Mouse (Mus musculus) embryo, embryonic 10 days (tissue): ENCODE measurements around the gene Slc30a1.
A peak's percentile ranks its signal among the peaks of the same experiment; 100 is the strongest.

Experiments used
- DNase-seq: peaks from one replicate; pipeline ENCODE4 v3.0.0-alpha.2; 2015; ENCODE audit warnings: low spot score

The Slc30a1 gene

GRCm38 (mm10) chr1:191896806-191897552 is 9.6 kb upstream of the Slc30a1 start:
- peak; percentile 37 for DNase-seq

DNA sequence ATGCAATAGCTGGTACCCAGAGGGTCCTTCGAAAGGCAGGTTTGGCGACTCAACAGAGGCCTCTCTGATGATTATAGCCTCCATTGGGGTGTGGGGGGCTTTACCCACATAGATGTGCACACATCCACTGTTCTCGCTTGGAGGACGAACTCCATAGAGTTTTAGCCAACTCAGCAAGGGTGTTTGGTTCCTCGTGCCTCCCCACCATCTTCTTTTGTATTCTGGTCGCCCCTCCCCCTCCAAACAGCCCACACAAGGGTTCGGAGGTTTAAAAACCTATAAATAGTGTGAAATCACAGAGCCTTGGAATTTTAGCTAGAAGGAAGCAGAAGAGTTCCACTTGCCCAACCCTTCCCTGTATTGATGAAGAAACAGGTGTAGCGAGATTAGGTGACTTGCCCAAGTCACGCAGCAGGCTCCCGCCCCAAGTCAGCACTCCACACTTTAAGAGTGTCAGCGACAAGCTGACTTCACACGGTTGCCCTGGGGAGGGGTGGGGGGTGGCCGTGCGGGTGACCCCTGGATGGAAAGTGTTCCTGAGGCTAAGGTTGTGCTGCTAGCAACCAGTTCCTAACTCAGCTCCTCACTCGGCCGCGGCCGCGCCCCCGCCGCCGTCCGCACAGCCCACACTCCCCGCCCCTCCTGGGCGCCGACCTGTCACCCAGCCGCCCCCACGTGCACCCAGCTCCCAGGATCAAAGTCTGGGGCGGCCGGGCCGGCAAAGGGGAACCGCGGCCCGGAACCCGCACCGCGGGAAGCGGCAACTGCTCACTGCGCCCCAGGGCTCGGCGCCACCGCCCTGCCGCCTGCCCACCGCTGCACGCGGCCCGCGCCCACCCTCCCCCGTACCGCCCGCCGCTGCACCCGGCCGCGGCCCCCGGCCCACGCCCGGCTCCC is 682 bp upstream of the Slc30a1 start:
- peak; percentile 55 for DNase-seq

GRCm38 (mm10) chr1:191907431-191907810 is 854 bp downstream of the Slc30a1 start:
- peak; percentile 78 for DNase-seq

DNA sequence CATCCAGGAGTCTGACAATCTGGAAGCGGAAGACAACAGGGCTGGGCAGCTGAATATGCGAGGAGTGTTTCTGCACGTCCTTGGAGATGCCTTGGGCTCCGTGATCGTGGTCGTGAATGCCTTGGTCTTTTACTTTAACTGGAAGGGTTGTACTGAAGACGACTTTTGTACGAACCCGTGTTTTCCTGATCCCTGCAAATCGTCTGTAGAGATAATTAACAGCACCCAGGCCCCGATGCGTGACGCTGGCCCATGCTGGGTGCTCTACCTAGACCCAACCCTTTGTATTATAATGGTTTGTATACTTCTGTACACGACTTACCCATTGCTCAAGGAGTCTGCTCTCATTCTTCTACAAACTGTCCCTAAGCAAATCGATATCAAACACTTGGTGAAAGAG is 2.3 kb downstream of the Slc30a1 start:
- no peak for DNase-seq

DNA sequence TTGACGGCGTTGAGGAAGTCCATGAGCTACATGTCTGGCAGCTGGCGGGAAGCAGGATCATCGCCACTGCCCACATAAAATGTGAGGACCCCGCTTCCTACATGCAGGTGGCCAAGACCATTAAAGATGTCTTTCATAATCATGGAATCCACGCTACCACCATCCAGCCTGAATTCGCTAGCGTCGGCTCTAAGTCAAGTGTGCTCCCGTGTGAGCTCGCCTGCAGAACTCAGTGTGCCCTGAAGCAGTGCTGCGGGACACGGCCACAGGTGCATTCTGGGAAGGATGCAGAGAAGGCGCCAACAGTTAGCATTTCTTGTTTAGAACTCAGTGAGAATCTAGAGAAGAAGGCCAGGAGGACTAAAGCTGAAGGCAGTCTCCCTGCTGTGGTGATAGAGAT is 2.7 kb downstream of the Slc30a1 start:
- DNase-seq = no peak

DNA sequence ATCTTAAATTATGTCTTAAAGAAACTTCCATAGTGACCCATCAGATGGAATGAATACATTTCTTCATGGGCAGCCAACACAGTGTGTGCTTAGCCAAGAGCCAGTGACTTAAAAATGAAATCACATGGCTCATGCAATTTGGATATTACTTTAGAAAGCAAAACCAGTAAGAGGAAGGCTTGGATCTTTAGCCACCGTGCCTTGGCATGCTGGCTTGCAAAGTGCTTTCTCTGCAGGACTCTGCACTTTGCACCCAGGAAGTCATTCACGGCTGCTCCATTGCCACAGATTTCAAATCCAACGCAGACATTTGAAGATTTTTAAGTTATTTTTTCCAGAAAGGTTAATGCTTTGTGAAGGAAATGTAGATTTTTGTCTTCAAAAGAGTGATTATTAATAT is 4.1 kb downstream of the Slc30a1 start:
- no peak for DNase-seq

DNA sequence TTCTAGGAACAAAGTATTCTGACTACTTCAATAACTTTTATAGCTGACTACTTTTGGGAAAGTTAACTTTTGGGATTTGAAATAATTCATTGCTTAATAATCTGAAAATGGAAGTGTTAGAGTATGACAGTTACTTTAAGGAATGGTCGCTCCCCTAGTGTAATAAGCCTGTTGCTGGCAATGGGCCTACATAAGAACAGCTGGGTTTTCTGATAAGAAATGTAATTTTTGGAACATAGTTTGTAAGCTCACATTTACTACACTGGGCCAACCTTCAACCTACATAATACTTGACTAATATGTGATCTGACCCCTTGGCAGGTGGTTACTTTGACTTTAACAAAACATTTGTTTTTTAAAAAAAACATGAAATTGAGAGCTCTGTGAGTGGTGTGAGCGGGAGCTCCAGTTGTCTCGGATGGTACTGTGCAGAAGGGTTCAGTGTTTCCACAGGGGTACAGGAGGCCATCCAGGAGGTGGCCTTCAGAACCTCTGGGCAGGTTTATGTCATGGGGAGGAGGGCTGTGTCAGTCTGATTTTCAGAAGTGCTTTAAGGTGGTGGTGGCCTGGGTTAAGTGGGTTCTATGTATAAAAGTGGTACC is 4.6 kb downstream of the Slc30a1 start:
- DNase-seq = no peak

- DNase-seq = no peak
These were observed 8.1 kb downstream of the Slc30a1 start for GRCm38 (mm10) chr1:191914647-191915046.

DNA sequence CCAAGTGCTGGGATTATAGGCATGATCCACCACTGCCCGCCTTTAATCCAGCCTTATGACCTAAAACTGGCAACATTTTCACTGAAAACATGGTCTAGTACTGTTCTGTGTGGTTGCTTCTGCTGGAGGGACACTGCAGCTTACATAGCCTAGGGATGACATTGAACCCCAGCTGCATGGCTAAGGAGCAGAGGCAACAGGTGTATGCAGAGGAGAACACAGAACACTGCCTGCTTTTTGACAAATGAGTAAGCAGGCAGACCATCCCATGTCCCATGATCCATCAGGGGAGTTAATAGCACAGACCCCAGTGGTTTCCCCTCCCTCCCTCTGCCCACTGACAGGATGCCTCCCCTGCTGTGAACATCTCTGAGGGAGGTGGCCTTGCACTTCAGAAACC is 9.0 kb downstream of the Slc30a1 start:
- DNase-seq = no peak

- DNase-seq = no peak
These were observed 10.3 kb downstream of the Slc30a1 start for GRCm38 (mm10) chr1:191916876-191917275.

DNA sequence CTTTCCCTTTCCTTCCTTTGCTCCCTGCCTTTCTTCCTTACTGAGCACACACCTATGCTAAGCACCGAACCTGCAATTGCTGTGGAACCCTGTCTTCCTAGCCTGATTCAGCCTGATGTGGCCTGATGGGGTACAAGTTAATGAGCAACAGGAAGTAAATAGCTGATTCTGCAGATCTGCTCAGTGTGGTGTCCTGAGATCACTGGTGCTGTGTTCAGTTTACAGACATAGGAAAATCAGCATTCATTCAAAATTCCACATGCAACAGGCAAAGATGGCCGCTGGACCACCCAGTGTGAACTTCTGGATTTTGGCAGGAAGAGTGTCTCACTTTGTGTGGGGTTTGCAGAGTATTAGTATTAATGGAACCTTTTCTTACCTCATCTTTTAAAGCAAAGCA is 12.8 kb downstream of the Slc30a1 start:
- no peak for DNase-seq

- DNase-seq = no peak
These were observed 15.1 kb downstream of the Slc30a1 start for GRCm38 (mm10) chr1:191921701-191922100.

GRCm38 (mm10) chr1:191925496-191925895 is 18.9 kb downstream of the Slc30a1 start:
- DNase-seq = no peak

DNA sequence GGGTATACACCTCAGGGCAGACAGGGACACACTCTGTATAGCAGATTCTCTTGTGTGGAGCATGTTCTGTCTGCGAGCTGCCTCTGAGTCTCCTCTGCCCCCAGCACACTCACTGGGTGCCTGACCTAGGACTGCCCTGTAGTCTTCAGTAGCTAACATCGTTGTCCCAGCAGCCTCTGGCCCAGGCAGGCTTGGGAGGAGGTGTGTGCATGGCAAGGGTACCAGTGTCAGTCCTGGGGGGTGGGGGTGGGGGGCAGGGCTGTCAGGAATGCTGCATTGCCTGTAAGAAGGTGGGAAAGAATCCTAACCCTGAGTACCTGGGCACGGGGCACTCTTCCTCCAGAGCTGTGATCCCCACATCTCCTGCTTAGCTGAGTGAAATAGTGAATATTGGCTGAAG is 20.1 kb downstream of the Slc30a1 start:
- DNase-seq = no peak

DNA sequence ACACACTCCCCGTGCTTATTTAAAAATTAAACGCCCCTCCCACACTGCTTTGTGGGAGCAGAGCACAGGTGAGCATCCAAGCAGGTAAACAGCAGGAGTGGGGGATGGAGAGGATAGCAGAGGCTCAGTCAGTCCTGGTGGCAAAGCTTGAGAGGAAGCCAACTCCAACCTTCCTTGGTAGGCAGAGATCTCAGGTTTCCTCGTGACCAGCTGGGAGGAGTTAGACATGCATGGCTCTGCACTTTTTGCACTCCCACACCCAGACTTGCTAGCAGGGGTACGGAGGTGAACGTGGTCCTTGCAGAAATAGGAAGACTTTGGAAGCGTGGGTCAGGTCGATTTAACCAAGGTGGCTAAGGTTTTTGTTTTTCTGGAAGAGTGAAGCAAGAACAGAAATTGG is 21.8 kb downstream of the Slc30a1 start:
- DNase-seq = peak; percentile 10

DNA sequence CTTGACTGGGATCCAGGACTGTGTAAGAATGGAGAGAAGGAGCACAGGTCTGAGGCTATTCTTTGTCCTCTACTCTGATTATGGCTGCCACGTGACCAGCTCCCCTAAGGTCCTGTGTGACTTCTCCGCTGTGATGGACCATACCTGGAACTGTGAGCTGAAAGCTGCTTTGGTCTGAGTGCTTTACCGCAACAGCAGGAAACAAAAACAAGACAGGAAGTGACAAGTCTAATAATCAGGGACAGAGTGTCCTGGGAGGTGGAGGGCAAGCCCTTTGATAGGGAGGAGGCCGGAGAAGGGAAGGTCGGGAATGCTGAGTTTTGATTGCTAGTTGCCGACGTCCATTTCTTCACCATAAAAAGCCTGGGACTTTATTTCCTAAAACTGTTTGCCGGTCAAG is 22.5 kb downstream of the Slc30a1 start:
- DNase-seq = no peak

GRCm38 (mm10) chr1:191929897-191930524 is 23.4 kb downstream of the Slc30a1 start:
- no peak for DNase-seq

- no peak for DNase-seq
These were observed 24.0 kb downstream of the Slc30a1 start for GRCm38 (mm10) chr1:191930525-191931105.

DNA sequence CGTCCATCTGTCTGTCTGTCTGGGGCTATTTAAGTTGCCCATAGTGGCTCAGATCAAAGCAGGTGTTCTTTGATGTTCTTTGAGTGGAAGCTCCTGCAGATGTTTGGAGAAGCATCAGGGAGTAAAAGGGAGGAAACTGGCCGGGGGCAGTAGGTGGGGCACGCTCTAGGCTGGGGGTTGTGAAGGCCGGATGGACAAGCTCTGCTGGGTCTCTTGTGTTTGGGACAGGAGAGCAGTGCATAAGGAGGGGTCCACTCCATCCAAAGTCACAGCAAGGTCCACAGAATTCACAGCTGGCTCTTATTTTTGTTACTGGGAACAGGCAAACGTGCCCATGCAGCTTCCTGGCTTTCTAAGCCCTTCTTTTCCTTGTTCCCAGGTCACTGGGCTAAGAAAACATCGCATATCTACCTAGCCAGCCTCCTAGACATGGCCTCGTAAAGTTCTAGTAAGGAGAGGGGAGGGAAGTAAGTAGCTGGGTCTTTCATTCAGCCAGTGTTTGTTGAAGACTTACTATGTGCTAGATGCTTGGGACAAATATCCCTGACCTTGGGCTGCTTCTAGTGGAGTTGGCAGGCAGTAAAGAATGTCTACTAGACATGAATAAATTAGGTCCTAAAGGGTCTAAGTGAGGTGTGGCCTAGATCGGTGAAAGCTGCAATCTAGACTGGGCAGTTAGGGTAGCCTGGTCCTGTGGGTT is 25.9 kb downstream of the Slc30a1 start:
- DNase-seq = no peak

DNA sequence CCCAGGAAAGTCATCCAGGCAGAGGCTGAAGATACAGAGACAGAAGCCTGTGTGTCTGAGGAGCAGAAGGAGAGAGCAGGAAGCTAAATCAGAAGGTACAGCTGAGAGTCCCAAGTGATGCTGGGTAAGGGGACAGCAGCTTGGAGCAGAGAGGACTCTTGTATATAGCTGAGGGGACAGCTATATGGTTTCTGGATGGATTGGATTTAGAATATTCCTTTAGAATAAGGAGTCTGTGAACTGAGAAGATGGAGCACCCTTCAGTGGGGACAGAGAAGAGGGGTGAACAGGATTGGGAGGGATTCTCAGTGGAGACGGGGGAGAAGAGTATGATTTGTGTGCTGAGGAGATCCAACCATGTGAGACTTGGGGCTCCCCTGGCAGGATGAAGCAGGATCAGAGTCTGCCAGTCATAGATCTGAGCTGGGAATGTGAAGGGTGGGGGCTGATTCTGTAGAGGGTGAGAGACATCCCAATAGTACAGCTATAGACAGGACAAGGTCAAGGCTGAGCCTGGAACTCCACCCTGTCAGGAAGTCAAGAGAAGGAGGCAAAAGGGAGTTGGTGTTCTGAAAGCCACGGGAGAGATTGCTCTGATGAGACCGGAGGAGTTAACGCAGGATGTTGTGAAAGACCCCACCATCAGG is 26.5 kb downstream of the Slc30a1 start:
- no peak for DNase-seq

GRCm38 (mm10) chr1:191943638-191944037 is 37.1 kb downstream of the Slc30a1 start:
- no peak for DNase-seq
